Mouse (Mus musculus) kidney, adult 2 months (tissue): Measurements from ENCODE around the gene Fblim1.

ENCODE experiments used
- CTCF ChIP-seq: fragments of 200-500 bp; conservative IDR thresholded peaks from 2 replicates; pipeline ENCODE4 v1.5.1; 2011; ENCODE audit warnings: low read depth, mild to moderate bottlenecking, control low read depth, low read length, moderate library complexity, mixed read lengths; ENCODE audit not compliant: insufficient read depth, insufficient read length
- POLR2A ChIP-seq: fragments of 200-500 bp; IDR thresholded peaks from one replicate; pipeline ENCODE4 v1.6.1; 2011; ENCODE audit warnings: low read depth, low read length, control low read depth

DNA sequence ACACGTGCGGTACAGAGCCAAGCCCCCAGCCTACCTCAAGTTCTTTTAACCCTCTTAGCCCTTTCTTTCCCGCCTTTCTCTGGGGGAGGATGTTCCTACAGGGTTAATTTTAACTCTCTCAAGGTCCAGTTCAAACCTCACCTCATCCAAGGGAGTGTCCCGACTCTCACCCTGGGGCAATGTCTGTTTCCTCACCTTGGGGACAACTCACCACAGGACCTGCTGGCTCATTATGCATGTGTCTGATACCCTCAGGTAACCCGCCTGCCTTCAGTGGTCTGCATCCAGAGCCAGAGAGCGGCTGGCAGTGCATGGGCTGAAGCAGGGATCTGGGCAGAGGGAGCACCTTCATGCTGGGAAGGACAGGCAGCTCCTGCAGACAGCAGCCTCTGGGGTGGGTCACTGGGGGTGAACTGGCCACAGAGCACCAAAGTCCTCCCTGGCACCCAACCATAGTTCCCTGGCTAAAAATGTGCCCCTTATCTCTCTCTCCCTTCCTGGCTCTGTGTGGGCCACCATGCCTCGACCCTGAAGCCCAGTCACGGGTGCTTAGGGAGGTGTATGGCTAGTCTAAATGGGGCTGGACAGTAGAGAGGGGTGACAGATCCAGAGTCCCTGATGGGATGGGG, 9.1 kb downstream of the Fblim1 start:
- TF ChIP-seq CTCF (no peak), POLR2A (no peak)
